Mouse (Mus musculus) cerebellum, adult 9-11 months (tissue): ENCODE results near the gene Cflar.
"Not testable (repeated sequence)": the region's sequence is repeated elsewhere in the genome, so short reads cannot be mapped to it uniquely, and the experiment has no call there.

Experiments used
- DNase-seq: peaks from one replicate; pipeline ENCODE4 v3.0.0; 2022

Gene Cflar

DNA sequence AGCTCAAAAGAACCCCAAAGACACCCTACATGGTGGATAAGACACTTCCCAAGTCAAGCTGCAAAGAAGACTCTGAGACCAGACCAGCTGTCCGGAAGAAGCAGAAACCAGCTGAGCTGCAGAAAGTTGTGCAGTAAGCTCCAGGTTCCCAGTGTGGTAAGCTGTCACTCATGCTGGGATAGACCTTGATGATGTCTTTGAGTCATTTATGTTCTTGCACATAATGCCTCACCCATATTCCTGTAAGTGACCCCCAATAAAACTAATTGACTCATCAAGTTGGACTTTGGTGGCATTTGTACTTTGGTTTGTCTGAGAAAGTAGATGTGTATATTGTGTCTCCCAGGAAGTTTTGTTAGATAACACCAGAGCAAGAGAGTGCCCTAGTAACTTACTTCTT, 66.3 kb downstream of the Cflar start:
- DNase-seq = no peak

DNA sequence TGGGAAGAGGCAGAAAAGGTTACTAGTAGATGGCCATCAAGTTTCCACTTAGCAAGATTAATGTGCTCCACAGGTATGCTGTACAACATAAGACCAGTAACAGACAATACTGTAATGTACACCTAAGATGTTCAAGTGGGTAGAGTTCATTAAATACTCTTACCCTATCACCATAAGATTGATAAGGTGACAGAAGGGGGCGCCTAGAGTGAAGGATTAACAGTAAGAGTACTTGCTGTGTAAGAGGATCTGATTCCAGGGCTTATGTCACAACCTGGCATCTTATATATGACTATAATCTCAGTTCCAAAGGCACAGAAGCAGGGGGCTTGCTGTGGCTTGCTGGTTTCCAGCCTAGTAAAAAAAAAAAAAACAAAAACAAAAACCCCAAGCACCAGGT, 66.9 kb downstream of the Cflar start:
- no peak for DNase-seq

DNA sequence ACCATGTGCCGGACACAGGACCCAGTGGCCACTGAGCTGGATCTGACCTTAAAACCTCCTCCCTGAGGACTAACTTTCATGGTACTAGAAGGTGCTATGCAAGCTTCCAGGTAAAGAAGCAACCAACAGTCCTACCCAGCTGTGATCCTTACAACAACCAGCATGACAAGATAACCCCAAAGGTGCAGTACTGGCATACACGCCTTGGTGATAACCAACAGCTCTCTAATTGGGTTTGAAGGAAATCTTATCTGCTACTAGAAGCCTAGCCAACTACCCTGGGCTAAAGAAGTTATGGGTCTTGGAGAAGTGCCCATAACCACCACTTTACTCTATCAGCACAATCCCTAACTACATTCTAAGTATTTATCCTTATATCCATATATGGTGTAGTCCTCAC, 75.0 kb downstream of the Cflar start:
- DNase-seq = no peak

DNA sequence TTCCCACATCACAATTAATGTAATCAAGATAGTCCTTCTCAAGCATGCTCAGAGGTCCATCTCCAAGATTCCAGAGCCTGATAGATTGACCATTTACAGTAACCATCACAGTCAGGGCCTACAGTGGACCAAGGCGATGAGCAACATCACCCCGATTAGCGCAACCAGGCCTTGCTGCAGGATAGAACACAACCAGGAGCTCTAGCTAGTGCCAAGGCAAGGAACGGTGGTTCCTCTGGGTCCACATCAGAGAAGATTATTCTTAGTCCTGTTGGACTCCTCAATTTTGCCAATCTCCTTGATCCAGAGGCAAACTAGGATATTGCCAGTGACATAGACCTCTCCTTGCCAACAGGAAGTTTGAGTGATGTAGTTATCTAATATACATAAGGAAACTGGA, 77.1 kb downstream of the Cflar start:
- no peak for DNase-seq

DNA sequence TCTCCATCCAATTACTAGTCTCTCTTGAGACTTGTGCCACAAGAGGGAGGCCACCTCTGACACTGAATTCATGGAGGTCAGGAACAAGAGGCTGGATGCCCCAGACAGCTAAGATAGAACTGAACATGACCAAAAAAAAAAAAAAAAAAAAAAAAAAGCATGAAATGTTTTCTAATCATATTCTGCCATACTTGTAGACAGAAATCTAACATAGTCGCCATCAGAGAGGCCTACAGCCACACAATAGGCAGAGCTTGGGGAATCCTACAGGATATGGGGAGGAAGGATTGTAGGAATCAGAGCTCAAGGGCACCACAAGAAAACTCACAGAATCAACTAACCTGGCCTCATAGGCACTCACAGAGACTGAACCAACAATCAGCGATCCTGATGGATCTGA, 83.4 kb downstream of the Cflar start:
- DNase-seq = no peak

GRCm38 (mm10) chr1:58795291-58796058, 84.2 kb downstream of the Cflar start, which contains the start of gene Casp8:
Gene Casp8, plus strand, starts transcription at chr1:58795374.
- DNase-seq = no peak

GRCm38 (mm10) chr1:58796059-58796363, 84.7 kb downstream of the Cflar start:
- no peak for DNase-seq

DNA sequence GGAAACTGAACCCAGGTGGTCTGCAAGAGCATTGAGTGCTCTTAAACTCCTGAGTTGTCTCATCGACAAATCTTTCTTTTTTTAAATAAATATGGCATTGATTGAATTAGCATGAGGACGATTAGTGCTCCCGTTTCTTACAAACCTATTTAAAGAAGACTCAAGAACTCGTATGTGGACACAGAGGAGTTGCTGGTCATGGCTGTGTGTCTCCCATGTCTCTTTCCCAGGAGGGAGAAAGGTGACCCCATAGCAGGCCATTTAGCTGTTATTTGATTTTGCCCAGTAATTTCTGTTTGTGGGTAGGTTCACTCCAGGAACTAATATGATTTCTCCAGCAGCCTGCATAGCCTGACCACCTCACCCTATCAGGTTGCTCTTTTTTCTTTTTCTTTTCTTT, 85.5 kb downstream of the Cflar start:
- DNase-seq = no peak

DNA sequence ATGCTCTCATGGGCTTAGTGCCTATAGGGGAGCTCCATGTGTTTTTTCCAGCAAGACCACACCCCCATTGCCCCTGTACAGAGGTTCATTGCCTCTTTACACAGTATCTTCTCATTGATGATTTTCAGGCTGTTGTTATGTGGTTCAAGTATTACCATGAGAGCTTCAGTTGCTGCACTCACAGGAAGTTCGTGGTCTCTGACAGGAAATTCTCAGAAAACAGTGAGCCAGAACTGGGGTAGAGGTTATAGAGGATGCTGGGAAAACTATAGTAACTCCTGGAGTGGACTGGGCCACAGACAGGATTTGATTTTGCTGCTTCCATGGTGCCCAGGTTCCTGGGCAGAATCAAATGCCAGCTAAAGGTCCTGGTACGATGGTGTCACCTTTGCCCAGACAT, 86.1 kb downstream of the Cflar start:
- DNase-seq = no peak

DNA sequence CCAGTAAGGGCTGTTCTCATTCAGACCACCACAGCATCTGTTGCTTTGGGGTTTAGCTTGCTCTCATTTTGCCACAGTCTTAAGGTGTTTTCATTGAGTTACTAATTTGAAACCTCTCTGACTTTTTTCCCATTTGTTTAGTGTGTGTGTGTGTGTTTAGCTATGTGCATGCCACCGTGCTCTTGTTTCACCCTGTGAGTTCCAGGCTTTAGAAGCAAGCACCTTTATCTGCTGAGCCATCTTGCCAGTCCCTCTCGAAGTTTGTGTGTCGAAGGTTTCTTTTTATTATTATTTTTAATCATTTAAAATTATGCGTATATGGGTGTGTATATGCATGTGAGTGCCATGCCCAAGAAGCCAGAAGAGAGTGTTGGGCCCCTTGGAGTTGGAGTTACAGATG, 87.6 kb downstream of the Cflar start:
- no peak for DNase-seq

GRCm38 (mm10) chr1:58800644-58801043, 89.3 kb downstream of the Cflar start:
- not testable (repeated sequence) for DNase-seq

DNA sequence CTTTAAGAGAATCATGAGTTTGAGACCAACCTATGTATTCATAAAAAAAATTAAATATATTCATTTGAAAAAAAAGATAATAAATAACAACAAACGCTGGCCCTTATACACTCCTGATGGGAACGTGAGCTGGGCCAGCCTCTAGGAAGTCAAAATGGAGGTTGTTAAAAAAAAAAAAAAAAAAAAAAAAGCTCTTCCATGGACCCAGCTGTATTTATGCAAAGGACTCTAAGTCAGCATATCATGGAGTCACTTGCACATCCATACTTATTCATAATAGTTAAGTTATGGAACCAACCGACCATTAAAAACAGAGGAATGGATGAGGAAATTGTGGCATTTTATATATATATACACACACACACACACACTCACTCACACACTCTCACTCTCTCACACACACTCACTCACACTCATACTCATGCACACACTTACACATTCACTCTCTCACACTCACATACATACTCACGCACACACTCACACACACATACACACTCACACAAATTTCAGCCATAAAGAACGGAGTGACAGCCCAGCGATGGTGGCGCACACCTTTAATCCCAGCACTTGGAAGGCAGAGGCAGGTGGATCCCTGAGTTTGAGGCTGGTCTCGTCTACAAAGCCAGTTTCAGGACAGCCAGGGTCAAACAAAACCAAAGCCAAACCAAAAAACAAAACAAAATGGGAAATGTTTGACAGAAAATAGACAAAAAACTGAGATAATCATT, 90.4 kb downstream of the Cflar start:
- DNase-seq = no peak

- no peak for DNase-seq
Measured at GRCm38 (mm10) chr1:58802322-58803273, 91.3 kb downstream of the Cflar start.

DNA sequence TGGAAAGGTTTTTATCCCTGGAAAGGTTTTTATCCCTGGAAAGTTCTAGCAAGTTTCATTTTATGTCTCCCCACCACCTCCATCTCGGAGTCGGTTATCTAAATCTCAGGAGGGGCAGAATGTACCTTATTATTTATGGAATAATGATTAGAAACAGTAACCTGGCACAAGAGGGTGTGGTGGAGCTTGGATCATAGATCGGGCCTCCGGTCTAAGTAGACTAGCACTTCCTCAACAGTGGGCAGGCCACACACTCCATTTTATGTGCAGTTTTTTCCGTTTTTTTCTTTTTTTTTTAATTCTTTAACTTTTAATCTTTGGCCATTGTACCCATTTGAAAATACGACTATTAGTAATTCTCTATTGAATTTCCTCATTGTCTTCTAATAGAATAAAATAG, 92.2 kb downstream of the Cflar start:
- no peak for DNase-seq

DNA sequence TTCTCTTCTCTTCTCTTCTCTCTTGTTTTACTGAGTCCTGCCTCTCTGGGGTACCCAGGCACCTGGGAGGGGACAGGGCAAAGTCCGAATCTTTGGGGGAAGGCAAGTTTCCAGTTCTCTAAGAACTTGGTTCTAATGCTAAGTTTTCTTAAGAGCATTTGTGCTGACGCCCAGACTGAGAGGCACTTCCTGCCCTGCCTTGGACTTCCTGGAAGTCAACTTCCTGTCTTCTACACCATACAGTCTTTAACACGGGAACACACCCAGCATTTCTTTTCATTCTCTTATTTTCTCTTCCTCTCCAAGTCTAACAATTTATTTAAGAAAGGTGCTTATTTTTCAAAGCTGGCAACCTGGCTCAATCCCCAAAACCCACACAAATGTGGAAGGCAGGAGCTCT, 95.3 kb downstream of the Cflar start:
- DNase-seq = no peak
